Mouse (Mus musculus) ES-Bruce4 (cell line): ENCODE data around the gene Tmed1. TPM values are rescaled to one million over a fixed set of nuclear protein-coding genes. Genes with fewer than 3 reads are reported as not detected.

ENCODE experiments used
- H3K27ac ChIP-seq: 2 replicates; pipeline ENCODE4 v1.5.1; 2012; ENCODE audit warnings: low read length, inconsistent platforms; ENCODE audit not compliant: insufficient read depth
- H3K27me3 ChIP-seq: 2 replicates; pipeline ENCODE4 v1.6.1; 2012; ENCODE audit warnings: mild to moderate bottlenecking, low read length, inconsistent platforms; ENCODE audit not compliant: control insufficient read depth, poor library complexity, insufficient read depth, severe bottlenecking
- H3K36me3 ChIP-seq: 2 replicates; pipeline ENCODE4 v1.6.1; 2012; ENCODE audit warnings: inconsistent platforms, mild to moderate bottlenecking, low read length, moderate library complexity; ENCODE audit not compliant: control insufficient read depth, poor library complexity, insufficient read depth, severe bottlenecking
- H3K4me1 ChIP-seq: one replicate; pipeline ENCODE4 v1.8.1; 2011; ENCODE audit warnings: low read length; ENCODE audit not compliant: control insufficient read depth, insufficient read depth
- H3K4me3 ChIP-seq: 2 replicates; pipeline ENCODE4 v1.5.1; 2011; ENCODE audit warnings: low read depth, mild to moderate bottlenecking, low read length
- H3K9ac ChIP-seq: 2 replicates; pipeline ENCODE4 v1.6.1; 2012; ENCODE audit warnings: low read depth, mild to moderate bottlenecking, inconsistent platforms; ENCODE audit not compliant: poor library complexity, severe bottlenecking
- H3K9me3 ChIP-seq: replicated peaks from 2 replicates; pipeline ENCODE4 v1.6.1; 2012; ENCODE audit warnings: mild to moderate bottlenecking, low read length, inconsistent platforms; ENCODE audit not compliant: control insufficient read depth, poor library complexity, insufficient read depth, severe bottlenecking
- CTCF ChIP-seq: IDR thresholded peaks from one replicate; pipeline ENCODE4 v1.8.1; 2011; ENCODE audit warnings: low read depth, low read length
- EP300 ChIP-seq: IDR thresholded peaks from 2 replicates; pipeline ENCODE4 v1.6.1; 2011; ENCODE audit warnings: low read depth, low read length; ENCODE audit not compliant: insufficient read depth
- POLR2A ChIP-seq: IDR thresholded peaks from one replicate; pipeline ENCODE4 v1.8.1; 2011; ENCODE audit warnings: low read length; ENCODE audit not compliant: insufficient read depth
- polyA plus RNA-seq: library from polyadenylated mRNA; stranded (reverse); fragments of >200 nt; gene quantifications from 2 replicates; pipeline ENCODE4 v1.2.4, GENCODE M21; 2011; ENCODE audit warnings: low read depth; ENCODE audit not compliant: missing spikeins, insufficient read depth, insufficient read length

The Tmed1 gene
- 28.0 and 29.2 TPM in 2 replicates for polyA plus RNA-seq

DNA sequence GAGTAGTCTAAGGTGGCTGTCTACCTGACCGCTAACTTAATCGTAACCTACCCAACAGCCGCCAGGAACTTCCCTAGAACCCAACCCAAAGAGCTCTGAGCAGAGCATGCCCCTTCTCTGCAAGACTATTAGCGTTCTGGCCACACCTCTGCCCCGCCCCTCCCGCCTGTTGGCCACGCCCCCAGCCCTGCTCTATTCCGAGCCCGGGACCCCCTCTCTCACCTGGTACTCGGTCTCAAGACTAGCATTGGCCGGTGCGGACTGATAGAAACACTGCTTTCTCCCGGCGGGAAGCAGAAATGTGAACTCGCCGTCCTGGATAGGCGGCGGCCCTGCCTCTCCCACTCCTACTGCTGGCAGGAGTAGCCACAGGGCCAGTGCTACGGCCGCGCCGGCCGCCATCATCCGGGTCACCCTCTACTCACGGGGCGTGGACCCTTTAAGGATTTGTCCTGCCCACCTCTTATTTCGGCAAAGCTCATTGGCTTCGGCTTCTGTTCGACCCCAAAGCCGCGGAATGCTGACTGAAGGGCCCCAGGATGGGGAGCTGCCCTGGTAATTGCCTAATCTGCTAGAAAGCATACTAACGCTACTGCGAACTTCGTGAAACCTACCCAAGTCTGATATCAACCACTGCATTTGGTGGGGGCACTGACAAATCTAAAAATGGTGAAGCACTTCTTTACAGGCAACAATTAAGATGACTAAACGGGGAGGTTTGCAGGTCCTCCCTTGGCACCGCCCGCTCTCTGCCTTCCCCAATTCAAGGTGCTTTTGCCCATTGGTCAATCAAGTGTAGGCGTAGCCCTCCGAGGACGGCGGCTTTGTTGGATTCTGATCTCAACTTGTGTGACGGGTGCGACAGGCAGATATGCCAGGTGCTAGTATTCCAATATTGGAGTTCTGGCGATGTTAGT lies at the start of gene Tmed1:
Gene Tmed1, minus strand, starts transcription at position 481 of the 917 bp plus-strand sequence.
- peak within 1 kb of the TSS; percentile 86 for H3K9ac ChIP-seq
- H3K4me1 ChIP-seq, result no peaks in the 10 kb centered on the region
- TF ChIP-seq POLR2A (peak; percentile 92), CTCF (no peak)
- H3K27me3 ChIP-seq, result no peaks in the 10 kb centered on the region
- H3K4me3 ChIP-seq, result peak within 1 kb of the TSS; percentile 97
- H3K36me3 ChIP-seq, result peaks cover 20% of the 10 kb centered on the region
- H3K9me3 ChIP-seq, result no peaks in the 10 kb centered on the region; the same call in 1 of the 2 replicates
- H3K27ac ChIP-seq, result peak within 1 kb of the TSS; percentile 60

DNA sequence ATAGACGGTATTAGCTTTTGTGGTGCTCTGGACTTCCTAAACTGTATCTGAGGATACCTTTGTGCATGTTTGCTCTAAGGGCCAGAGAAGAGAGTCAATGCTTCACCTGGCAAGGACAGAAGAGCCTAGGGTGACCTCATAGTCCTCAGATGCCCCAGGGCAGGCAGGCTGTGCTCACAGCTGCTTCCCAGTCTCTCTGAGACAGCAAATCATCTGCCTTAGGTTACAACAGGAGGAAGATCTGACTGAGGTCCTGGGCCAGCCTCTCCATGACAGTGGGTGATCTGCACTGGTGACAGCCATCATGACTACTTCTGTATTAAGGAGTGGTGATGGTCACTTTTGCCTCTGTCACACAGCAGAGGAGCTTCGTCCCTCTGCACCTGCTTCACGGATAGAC lies 49.1 kb upstream of the Tmed1 start:
- peaks cover 5% of the 10 kb centered on the region for H3K36me3 ChIP-seq
- no peak overlapping the region for H3K4me3 ChIP-seq

GRCm38 (mm10) chr9:21558366-21558765 lies 48.3 kb upstream of the Tmed1 start:
- Histone ChIP-seq H3K36me3 (peaks cover 5% of the 10 kb centered on the region), H3K4me1 (peaks cover 12% of the 10 kb centered on the region), H3K27me3 (no peaks in the 10 kb centered on the region), H3K9ac (no peak overlapping the region), H3K27ac (peak overlapping the region; percentile 51), H3K9me3 (no peaks in the 10 kb centered on the region), H3K4me3 (no peak overlapping the region)
- TF ChIP-seq POLR2A (no peak), EP300 (no peak)

More for the DNA sequence above, 49.1 kb upstream of the Tmed1 start:
- Histone ChIP-seq H3K27ac (no peak overlapping the region), H3K9me3 (no peaks in the 10 kb centered on the region), H3K4me1 (peaks cover 12% of the 10 kb centered on the region), H3K9ac (no peak overlapping the region), H3K27me3 (no peaks in the 10 kb centered on the region)
- TF ChIP-seq EP300 (no peak), CTCF (no peak), POLR2A (no peak)

DNA sequence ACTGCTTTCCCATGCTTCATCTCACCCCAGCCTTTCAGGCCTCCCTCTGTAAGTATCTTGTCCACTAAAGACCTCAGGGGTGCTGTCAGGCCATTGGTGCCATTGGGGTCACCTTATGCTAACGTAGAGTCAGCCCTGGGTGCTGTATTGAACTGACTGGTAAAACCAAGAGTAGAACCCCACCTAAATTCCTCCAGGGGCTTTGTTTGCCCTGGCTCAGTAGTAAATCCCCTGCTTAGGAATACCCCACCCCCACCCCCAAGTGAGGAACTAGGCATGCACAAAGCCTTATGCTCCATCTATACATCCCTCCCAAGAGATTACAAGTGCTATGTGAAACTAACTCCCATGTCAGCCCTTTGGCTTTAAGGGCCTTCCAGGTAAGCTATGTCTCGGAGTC lies 47.5 kb upstream of the Tmed1 start:
- TF ChIP-seq CTCF (no peak), EP300 (0 out of 2 replicates have a peak, but pooled peaks have one; percentile 6), POLR2A (no peak)
- H3K27me3 ChIP-seq, result no peaks in the 10 kb centered on the region
- peaks cover 12% of the 10 kb centered on the region for H3K4me1 ChIP-seq
- H3K9ac ChIP-seq, result no peak overlapping the region
- no peaks in the 10 kb centered on the region for H3K9me3 ChIP-seq
- H3K4me3 ChIP-seq, result no peak overlapping the region
- H3K27ac ChIP-seq, result peak overlapping the region; percentile 82
- H3K36me3 ChIP-seq, result peaks cover 5% of the 10 kb centered on the region

DNA sequence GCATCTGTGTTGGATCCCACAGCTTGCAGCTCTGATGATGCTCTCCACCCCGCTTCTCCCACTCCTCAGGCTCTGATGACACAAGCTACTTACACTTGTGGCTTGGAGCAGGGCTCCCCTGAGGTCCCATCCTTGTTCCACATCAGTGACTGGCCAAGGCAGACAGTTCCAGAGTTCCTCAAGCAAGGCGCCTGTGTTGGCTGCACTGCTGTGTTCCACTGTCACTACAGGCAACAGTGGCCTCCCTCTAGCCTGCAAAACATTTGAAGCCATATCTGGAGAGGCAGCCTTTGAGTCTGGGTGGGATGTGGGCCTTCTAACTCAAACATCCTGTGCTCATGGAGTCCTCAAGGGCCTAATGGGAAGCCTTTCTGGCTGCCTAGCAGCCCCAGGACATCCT lies 46.9 kb upstream of the Tmed1 start:
- H3K27ac ChIP-seq, result peak overlapping the region; percentile 82
- peaks cover 5% of the 10 kb centered on the region for H3K36me3 ChIP-seq
- no peak for TF ChIP-seq EP300
- no peak for TF ChIP-seq CTCF
- TF ChIP-seq POLR2A, result no peak
- no peaks in the 10 kb centered on the region for H3K27me3 ChIP-seq
- H3K4me3 ChIP-seq, result no peak overlapping the region
- H3K9ac ChIP-seq, result no peak overlapping the region
- peaks cover 16% of the 10 kb centered on the region for H3K4me1 ChIP-seq
- H3K9me3 ChIP-seq, result no peaks in the 10 kb centered on the region

DNA sequence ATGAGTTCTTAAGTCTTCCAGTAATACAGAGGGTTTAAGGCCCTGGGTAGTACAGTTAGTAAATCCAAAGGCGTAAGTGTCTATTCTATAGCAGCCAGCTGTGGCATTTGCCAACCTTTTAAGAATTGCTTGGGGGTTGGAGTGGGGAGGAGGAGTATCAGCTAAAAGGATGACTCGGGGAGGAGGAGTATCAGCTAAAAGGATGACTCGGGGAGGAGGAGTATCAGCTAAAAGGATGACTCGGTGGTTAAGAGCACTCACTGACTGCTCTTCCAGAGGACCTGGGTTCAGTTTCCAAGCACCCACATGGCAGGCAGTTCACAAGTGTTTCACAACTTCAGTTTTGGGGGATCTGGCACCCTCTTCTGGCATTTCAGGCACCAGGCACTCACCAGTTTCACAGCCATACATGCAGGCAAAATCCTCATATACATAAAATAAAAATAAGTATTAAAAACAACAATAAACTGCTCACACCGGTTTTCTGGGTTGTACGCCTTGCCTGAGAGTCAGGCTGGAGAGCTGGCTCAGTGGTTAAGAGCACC lies 45.2 kb upstream of the Tmed1 start:
- Histone ChIP-seq H3K9me3 (no peaks in the 10 kb centered on the region), H3K27me3 (no peaks in the 10 kb centered on the region), H3K27ac (peak overlapping the region; percentile 42), H3K4me3 (no peak overlapping the region), H3K4me1 (peaks cover 16% of the 10 kb centered on the region), H3K9ac (no peak overlapping the region), H3K36me3 (no peaks in the 10 kb centered on the region)
- TF ChIP-seq EP300, result no peak
- no peak for TF ChIP-seq CTCF
- TF ChIP-seq POLR2A, result no peak
